Mouse (Mus musculus) embryo, embryonic 11 days (tissue): ENCODE data around the gene Rsg1.

ENCODE experiments used
- DNase-seq: peaks from one replicate; pipeline ENCODE4 v3.0.0-alpha.2; 2015

The Rsg1 gene

GRCm38 (mm10) chr4:141248614-141248978 is 34.8 kb downstream of the Rsg1 start:
- DNase-seq = peak; percentile 11

- no peak for DNase-seq
Observed at GRCm38 (mm10) chr4:141249383-141249782, 35.6 kb downstream of the Rsg1 start.

GRCm38 (mm10) chr4:141251071-141251470 is 37.3 kb downstream of the Rsg1 start:
- DNase-seq = no peak

- DNase-seq = no peak
Observed at GRCm38 (mm10) chr4:141252641-141253040, 38.9 kb downstream of the Rsg1 start.

GRCm38 (mm10) chr4:141254234-141254633 is 40.5 kb downstream of the Rsg1 start:
- DNase-seq = no peak

- no peak for DNase-seq
Observed at GRCm38 (mm10) chr4:141257440-141257839, 43.7 kb downstream of the Rsg1 start.

- DNase-seq = no peak
Observed at GRCm38 (mm10) chr4:141259413-141259812, 45.7 kb downstream of the Rsg1 start.

GRCm38 (mm10) chr4:141260007-141260723 is 46.4 kb downstream of the Rsg1 start:
- no peak for DNase-seq

- DNase-seq = no peak
Observed at GRCm38 (mm10) chr4:141262906-141263637, 49.3 kb downstream of the Rsg1 start.

- no peak for DNase-seq
Observed at GRCm38 (mm10) chr4:141265979-141266637, 52.4 kb downstream of the Rsg1 start.

GRCm38 (mm10) chr4:141267250-141267649 is 53.5 kb downstream of the Rsg1 start:
- DNase-seq = no peak

GRCm38 (mm10) chr4:141267837-141268236 is 54.1 kb downstream of the Rsg1 start:
- peak; percentile 63 for DNase-seq

- DNase-seq = no peak
Observed at GRCm38 (mm10) chr4:141268350-141268749, 54.6 kb downstream of the Rsg1 start.

- no peak for DNase-seq
Observed at GRCm38 (mm10) chr4:141269080-141269479, 55.3 kb downstream of the Rsg1 start.

GRCm38 (mm10) chr4:141270201-141270940 is 56.6 kb downstream of the Rsg1 start:
- no peak for DNase-seq

GRCm38 (mm10) chr4:141271228-141271627 is 57.5 kb downstream of the Rsg1 start:
- no peak for DNase-seq

- no peak for DNase-seq
Observed at GRCm38 (mm10) chr4:141271721-141272120, 58.0 kb downstream of the Rsg1 start.

GRCm38 (mm10) chr4:141272878-141273277 is 59.1 kb downstream of the Rsg1 start:
- no peak for DNase-seq

- DNase-seq = peak; percentile 87
Observed at GRCm38 (mm10) chr4:141273296-141273695, 59.5 kb downstream of the Rsg1 start.

GRCm38 (mm10) chr4:141274485-141275341 is 61.0 kb downstream of the Rsg1 start:
- DNase-seq = peak; percentile 57
